Mouse (Mus musculus): ENCODE results near the gene Tbc1d1.

Gene Tbc1d1

GRCm38 (mm10) chr5:64206875-64207274 is 50.8 kb downstream of the Tbc1d1 start:
- DNase-seq (ENCODE audit: low read depth, low spot score), result no peak

- DNase-seq (ENCODE audit: low read depth, low spot score), result no peak
These were observed 51.7 kb downstream of the Tbc1d1 start for GRCm38 (mm10) chr5:64207800-64208199.

GRCm38 (mm10) chr5:64210817-64211216 is 54.7 kb downstream of the Tbc1d1 start:
- no peak for DNase-seq (ENCODE audit: low read depth, low spot score)

- DNase-seq (ENCODE audit: low read depth, low spot score), result no peak
These were observed 55.2 kb downstream of the Tbc1d1 start for GRCm38 (mm10) chr5:64211284-64211683.

- no peak for DNase-seq (ENCODE audit: low read depth, low spot score)
These were observed 56.1 kb downstream of the Tbc1d1 start for GRCm38 (mm10) chr5:64212206-64212605.

- DNase-seq (ENCODE audit: low read depth, low spot score), result no peak
These were observed 56.5 kb downstream of the Tbc1d1 start for GRCm38 (mm10) chr5:64212619-64213018.

- no peak for DNase-seq (ENCODE audit: low read depth, low spot score)
These were observed 59.7 kb downstream of the Tbc1d1 start for GRCm38 (mm10) chr5:64215806-64216205.

GRCm38 (mm10) chr5:64216326-64216725 is 60.2 kb downstream of the Tbc1d1 start:
- no peak for DNase-seq (ENCODE audit: low read depth, low spot score)

- no peak for DNase-seq (ENCODE audit: low read depth, low spot score)
These were observed 61.2 kb downstream of the Tbc1d1 start for GRCm38 (mm10) chr5:64217256-64217655.

- DNase-seq (ENCODE audit: low read depth, low spot score), result no peak
These were observed 61.9 kb downstream of the Tbc1d1 start for GRCm38 (mm10) chr5:64217816-64218602.

GRCm38 (mm10) chr5:64218603-64218999 is 62.5 kb downstream of the Tbc1d1 start:
- no peak for DNase-seq (ENCODE audit: low read depth, low spot score)

GRCm38 (mm10) chr5:64220776-64221175 is 64.7 kb downstream of the Tbc1d1 start:
- no peak for DNase-seq (ENCODE audit: low read depth, low spot score)

GRCm38 (mm10) chr5:64224735-64225425 is 68.8 kb downstream of the Tbc1d1 start:
- DNase-seq (ENCODE audit: low read depth, low spot score), result no peak

- DNase-seq (ENCODE audit: low read depth, low spot score), result no peak
These were observed 72.1 kb downstream of the Tbc1d1 start for GRCm38 (mm10) chr5:64228252-64228651.

GRCm38 (mm10) chr5:64229336-64229866 is 73.3 kb downstream of the Tbc1d1 start:
- no peak for DNase-seq (ENCODE audit: low read depth, low spot score)

GRCm38 (mm10) chr5:64230061-64230466 is 74.0 kb downstream of the Tbc1d1 start:
- peak; percentile 79 for DNase-seq (ENCODE audit: low read depth, low spot score)

- no peak for DNase-seq (ENCODE audit: low read depth, low spot score)
These were observed 74.5 kb downstream of the Tbc1d1 start for GRCm38 (mm10) chr5:64230507-64231041.

- DNase-seq (ENCODE audit: low read depth, low spot score), result no peak
These were observed 76.8 kb downstream of the Tbc1d1 start for GRCm38 (mm10) chr5:64232872-64233271.

GRCm38 (mm10) chr5:64234269-64234985 is 78.3 kb downstream of the Tbc1d1 start:
- DNase-seq (ENCODE audit: low read depth, low spot score), result no peak

GRCm38 (mm10) chr5:64235250-64235649 is 79.1 kb downstream of the Tbc1d1 start:
- DNase-seq (ENCODE audit: low read depth, low spot score), result no peak

- DNase-seq (ENCODE audit: low read depth, low spot score), result no peak
These were observed 80.5 kb downstream of the Tbc1d1 start for GRCm38 (mm10) chr5:64236561-64236960.

GRCm38 (mm10) chr5:64237263-64237662 is 81.2 kb downstream of the Tbc1d1 start:
- no peak for DNase-seq (ENCODE audit: low read depth, low spot score)

Measured in WW6 (cell line).